Mouse (Mus musculus) ES-E14 (cell line): ENCODE measurements around the gene Lrrc52.

Experiments
- CHD2 ChIP-seq: IDR thresholded peaks from 2 replicates; pipeline ENCODE4 v1.6.1; 2014; ENCODE audit warnings: mild to moderate bottlenecking, low read depth, low read length, inconsistent platforms
- HCFC1 ChIP-seq: IDR thresholded peaks from 2 replicates; pipeline ENCODE4 v1.6.1; 2012; ENCODE audit warnings: low read length, inconsistent platforms, borderline replicate concordance; ENCODE audit not compliant: insufficient read depth
- MAFK ChIP-seq: IDR thresholded peaks from 2 replicates; pipeline ENCODE4 v1.6.1; 2014; ENCODE audit warnings: mild to moderate bottlenecking, low read depth, low read length, inconsistent platforms; ENCODE audit not compliant: insufficient read depth
- ZC3H11A ChIP-seq: IDR thresholded peaks from 2 replicates; pipeline ENCODE4 v1.6.1; 2012; ENCODE audit warnings: low read depth, mild to moderate bottlenecking, inconsistent platforms, low read length, borderline replicate concordance
- ZNF384 ChIP-seq: IDR thresholded peaks from 2 replicates; pipeline ENCODE4 v1.6.1; 2012; ENCODE audit warnings: low read depth, low read length, inconsistent platforms

GRCm38 (mm10) chr1:167414846-167415245 lies 51.7 kb downstream of the Lrrc52 start:
- TF ChIP-seq MAFK = no peak
- TF ChIP-seq CHD2 = no peak
- peak; percentile 98 for TF ChIP-seq ZC3H11A
- no peak for TF ChIP-seq HCFC1
- TF ChIP-seq ZNF384 = no peak
